Mouse (Mus musculus): ENCODE results near the gene B020004J07Rik.
"Not testable (repeated sequence)": the region's sequence is repeated elsewhere in the genome, so short reads cannot be mapped to it uniquely, and the experiment has no call there.

Gene B020004J07Rik

DNA sequence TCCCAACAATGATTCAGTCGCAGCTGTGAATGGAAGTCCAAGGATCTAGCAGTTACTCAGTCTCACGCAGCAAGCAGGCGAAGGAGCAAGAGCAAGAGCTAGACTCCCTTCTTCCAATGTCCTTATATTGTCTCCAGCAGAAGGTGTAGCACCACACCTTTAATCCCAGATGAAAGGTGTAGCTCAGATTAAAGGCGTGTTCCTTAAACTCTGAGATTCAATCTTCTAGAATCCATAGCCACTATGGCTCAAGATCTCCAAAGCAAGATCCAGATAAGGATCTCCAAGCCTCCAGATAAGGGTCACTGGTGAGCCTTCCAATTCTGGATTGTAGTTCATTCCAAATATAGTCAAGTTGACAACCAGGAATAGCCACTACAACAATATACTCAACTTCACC lies at the start of gene B020004J07Rik:
B020004J07Rik (minus strand) TSS at position 101 of the 400 bp plus-strand sequence.
- not testable (repeated sequence) for DNase-seq

DNA sequence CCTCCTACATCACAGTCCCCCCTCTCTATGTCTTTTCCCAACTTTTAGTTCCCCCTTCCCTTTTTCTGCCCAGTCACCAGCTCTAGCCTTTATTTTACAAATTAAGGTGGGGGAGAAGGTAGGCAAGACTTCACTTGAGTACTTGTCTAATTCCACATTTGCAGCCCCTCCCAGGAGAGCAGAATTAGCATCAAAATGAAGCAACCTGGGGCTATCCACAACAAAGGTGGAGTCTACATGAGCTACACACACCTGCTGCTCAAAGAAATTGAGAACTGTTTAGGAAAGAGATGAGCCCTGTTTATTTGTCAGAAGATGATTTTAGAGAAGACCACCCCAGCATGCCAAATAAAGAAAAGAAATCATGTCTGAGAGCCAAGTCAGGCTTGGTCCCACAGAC lies 45.6 kb upstream of the B020004J07Rik start:
- DNase-seq, result no peak

DNA sequence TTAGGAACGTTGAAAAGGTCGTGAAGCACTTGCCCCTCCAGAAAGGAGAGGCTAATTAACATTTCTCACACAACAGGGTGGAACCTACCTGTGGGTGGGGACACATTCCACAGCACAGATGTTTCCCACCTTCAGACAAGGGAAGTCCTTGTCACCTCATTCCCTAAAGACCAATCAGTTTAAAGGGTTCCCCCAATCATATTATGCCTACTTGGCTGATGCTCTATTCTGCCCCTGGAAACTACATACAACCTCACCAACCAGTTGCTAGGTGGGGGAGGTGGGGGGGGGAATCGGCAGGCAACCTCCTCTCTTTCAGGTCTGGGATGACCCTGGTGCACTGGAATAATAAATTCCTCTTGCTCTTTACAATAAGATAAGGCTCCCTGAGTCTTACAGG lies 39.8 kb upstream of the B020004J07Rik start:
- DNase-seq, result no peak

DNA sequence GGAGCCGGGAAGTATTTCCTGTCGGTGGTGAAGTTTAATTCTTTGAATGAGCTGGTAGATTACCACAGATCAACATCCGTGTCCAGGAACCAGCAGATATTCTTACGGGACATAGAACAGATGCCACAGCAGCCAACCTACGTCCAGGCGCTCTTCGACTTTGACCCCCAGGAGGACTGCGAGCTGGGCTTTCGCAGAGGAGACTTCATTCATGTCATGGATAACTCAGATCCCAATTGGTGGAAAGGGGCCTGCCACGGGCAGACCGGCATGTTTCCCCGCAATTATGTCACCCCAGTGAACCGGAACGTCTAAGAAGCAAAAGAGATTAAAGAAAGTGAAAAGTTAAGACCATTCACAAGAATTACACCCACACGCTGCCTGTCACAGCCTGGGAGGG lies 31.9 kb upstream of the B020004J07Rik start:
- DNase-seq, result not testable (repeated sequence)

DNA sequence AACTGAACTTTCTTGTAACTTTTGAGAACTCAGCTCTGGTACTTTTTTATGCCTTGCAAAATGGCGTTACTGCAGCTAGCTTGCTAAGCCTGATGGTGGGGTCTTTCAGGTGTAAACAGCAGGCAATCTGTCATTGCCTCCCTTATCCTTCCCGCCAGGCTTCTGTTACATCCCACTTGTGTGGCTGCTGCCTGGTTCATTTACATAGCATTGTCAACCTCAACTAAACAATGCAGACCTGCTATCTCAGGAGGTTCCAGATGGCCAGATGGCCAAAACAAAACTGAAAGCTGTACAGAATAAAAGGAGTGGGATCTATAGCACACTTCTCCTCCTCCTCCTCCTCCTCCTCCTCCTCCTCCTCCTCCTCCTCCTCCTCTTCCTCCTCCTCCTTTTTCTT lies 28.2 kb upstream of the B020004J07Rik start:
- not testable (repeated sequence) for DNase-seq

DNA sequence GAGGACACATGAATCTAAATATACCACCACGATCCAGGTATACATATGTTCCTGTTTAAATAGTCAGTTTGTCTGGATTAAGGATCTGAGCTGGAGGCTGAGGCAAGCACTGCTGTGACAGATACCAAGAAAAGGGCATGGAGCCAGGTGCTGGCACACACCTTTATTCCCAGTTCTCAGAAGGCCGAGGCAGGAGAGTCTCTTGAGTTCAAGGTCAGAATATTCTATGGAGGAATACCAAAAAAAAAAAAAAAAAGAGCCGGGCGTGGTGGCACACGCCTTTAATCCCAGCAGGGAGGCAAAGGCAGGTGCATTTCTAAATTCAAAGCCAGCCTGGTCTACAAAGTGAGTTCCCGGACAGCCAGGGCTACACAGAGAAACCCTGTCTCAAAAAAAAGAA lies 18.5 kb upstream of the B020004J07Rik start:
- no peak for DNase-seq

DNA sequence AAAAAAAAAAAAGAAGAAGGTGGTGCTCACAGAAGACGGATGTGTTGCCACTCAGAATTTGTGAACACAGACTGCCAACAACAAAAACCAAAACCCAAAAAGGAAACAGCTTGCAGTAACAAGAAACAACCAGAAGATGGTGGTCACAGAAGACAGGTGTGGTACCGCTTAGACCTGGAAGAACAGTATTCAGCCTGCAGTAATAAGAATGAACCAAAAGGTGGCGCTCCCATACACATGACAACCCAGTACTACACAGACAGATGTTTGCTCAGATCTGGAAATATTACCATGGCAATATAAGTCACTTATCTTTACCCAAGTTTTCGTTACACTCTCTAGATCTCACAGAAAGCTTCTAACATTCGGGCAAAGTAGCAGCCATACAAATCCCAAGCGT lies 17.1 kb upstream of the B020004J07Rik start:
- DNase-seq, result peak; percentile 28

DNA sequence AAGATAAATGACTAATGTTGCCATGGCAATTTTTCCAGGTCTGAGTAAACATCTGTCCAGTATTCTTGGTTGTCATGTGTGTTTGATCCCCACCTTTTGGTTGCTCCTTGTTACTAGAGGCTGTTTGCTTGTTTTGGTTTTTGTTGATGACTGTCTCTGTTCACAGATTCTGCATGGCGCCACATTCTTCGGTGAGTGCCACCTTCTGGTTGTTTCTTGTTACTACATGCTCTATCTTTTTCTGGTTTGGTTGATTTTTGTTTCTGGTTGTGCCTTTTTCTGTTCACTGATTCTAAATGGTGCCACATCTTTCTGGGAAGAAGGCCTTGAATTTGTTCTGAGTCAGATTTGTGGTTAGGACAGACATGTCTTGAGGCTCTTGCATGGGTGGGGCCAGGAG lies 7.1 kb upstream of the B020004J07Rik start:
- no peak for DNase-seq
